Mouse (Mus musculus): ENCODE results near the gene Slc25a45.

Gene Slc25a45

DNA sequence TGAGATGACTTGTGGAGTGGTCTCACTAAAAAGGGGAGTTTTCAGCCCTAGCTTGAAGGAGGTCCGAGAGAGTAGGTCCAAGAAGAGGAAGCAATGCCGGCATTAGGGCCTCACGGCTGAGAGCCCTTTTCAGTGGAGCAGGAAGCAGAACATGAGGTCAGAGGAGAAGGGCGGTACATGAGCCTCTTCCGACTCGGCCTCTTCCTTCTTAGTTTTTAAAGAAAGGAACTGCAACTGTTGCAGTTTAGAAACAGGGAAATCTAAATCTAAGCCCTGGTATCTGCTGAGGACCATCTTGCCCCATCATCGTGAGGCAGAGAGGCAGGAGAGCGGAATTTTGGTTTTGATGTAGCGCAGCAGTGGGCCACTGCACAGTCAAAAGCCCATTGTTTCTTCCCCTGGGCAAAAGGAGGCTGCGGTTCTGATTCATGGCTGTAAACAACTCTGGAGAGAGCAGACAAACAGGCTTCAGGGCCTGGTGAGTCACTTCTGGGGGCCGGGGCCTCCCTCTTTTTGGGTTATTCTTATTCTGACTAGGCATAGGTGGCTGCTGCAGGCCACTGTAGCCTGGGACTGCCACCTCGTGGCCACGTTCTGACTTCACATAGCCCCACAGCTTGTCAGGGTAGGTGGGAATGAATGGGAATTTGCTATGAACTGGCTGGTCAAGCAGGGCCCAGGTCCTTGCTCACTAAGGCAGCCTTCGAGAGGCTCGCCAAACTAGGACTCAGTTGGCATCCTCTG lies at the start of gene Slc25a45:
Gene Slc25a45, plus strand, starts transcription at position 191 of the 744 bp plus-strand sequence.
- peak; percentile 79 for DNase-seq

DNA sequence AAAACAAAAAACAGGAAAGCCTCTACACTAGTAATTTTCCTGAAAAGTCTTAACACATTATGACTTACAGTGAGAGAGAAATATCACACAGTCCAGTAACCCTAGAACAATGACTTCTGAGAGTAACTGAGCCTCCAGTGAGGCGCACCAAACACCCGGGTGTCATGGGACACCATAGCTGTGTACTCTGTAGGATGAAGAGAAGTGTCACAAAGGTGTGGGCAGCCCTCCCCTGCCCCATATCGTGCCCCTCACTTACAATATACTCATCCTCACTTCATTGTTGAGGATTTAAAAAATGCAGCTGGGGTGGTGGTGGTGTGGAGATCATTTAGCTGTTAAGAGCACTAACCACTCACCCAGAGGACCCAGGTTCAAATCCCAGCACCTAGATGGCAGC lies 49.5 kb upstream of the Slc25a45 start:
- DNase-seq = no peak

DNA sequence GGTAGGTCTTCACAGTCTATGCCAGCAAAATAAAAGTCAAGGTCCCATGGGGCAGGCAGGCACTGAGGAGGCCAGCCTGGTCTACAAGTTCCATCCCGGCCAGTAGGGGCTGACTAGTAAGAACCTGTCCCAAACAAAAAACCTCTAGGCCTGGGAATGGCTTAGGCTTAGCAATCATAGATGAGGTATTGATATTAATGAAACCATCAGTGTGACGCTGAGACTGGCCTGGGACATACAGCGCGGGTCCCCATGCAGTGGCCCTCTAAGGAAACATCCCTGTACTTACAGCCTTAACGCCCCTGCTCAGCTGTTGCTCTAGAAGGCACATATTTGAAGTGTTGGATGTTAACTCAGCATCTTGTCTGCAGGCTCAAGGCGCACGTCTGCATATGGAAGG lies 48.7 kb upstream of the Slc25a45 start:
- DNase-seq = no peak

DNA sequence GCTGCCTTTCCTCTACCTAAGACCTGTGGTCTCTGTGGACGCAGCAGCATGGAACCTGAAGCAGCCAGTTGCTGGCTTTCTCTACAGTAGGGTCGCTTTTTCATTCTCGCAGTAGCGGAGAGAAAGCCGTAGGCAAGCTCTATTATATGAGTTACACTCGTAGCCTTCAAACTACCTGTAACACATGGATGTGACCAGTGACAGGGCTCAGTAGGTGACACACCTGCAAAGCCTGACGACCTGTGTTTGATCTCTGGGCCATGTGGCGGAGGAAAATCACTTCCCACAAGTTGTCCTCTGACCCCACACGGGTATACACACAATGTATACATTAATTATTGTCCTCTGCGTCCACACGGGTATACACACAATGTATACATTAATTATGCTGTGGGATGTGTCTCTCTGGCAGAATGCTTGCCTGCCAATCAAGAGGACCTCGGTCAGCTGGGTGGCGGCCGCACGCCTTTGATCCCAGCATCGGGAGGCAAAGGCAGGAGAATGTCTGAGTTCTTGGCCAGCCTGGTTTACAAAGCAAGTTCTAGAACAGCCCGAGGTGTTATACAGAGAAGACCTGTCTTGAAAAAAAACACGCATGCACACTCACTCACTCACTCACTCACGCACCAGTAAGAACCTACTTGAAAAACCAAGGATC lies 47.5 kb upstream of the Slc25a45 start:
- no peak for DNase-seq

DNA sequence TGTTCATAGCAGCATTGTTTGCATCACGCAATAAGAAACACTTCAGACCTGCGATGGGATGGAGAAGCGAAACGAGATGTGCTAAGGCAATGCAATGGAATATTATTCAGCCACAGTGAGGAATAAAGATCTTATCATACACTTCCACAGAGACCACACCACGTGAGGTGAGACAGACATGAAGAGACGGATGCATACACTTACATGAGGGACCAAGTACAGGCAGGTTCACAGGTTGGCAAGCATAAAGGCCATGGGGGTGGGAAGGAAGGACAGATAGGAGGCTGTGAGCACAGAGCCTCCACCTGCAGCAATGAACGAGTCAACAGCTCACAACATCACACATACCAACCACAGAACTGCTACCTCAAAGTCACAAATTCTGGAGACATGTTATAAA lies 46.8 kb upstream of the Slc25a45 start:
- no peak for DNase-seq

DNA sequence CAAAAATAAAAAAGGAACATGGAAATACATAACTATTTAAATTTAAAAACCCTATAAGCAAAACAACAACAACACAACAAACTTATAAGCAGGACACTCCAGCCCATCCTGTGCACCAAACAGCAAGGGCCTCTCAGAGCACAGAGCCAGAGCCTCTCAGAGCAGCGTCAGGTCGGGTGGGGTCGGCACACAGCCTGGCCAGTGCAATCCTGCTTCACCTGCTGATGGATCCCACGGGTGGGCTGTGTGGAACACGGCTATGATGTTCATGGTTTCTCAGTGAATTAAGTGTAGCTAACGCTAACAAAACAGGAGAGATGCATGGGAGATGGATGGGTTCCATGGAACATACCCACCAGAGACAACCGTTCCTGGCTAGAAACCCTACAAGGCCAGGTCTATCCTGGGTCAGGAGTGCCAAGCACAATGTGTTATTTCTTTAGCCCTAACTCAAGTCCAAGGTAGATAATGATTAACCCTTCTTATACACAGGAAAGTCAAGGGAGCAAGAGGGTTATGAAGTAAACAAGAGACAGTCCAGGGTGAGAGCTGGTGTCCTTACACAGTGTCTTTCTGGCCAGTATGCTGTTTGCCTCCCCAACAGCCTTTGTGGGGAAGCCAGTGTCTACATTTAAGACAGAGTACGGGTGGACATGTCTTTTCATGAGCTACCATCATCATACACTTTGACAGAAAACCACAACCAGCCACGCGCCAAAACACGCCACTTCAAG lies 46.2 kb upstream of the Slc25a45 start:
- DNase-seq = no peak

DNA sequence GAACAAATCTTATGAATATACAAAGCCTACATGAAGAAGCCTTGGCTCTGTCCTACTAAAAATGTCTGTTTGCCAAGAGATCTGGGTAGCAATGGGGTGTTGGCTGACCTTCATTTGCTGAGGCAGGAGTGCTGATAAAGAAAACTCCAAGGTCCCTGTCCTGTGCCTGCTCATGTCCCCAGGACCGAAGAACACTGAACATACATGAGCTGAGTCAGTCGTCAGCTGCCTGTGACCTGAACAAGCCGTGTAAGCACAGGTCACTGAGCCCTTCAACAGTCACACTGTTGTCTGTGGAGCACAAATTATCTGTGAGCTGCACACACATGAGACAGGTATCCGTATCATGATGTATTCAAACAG lies 45.7 kb upstream of the Slc25a45 start:
- no peak for DNase-seq

DNA sequence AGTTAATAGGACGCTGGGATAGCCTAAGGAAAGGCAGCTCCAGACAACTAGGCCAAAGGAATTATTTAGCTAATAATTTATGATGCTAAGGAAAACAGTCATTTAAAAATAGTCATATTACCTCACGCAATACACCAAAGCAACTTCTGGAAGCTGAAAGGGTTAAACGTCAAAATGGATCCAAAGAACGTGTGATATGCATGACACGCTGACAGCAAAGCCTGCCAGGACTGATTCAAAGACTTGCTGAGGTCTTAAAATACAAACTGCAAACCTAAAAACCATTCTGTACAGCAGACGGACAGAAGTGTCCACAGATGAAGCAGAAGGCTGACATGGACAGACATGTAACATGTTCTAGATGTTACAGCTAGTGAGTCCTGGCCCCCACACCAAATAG lies 45.3 kb upstream of the Slc25a45 start:
- no peak for DNase-seq

DNA sequence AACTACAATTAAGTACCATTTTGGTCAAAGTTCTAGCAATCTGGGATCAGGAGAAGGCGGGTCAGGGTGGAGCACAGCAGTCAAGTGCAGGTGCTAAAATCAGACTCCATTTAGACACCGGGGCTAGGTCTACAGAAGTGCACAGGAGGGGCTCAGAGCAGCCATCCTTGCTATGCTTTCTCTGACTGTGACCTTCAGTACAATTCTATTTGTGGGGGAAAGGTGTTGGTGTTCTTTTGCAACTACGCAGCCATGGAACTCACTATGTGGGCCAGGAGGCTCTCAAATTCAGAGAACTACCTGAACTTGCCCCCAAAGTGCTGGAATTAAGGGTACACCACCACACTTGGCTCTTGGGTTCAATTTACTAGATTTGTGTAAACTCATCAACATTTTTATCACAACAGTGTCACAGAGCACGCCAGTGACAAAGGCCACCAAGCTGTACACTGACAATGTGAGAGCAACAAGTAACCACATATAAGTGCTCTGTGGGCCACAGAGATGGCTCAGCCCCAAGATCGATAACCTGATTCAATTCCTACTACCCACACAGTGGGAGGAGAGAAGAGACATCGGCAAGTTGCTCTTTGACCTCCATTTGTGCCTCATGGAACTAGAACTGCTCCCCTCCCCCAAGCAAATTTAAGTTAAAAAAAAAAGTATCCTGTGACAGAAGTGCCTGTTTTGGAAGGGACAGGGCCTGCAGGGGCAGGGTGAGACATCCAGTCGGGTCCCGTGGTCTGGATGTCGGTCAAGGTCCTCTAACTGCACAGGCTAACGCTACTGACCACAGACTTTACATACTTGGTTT lies 44.1 kb upstream of the Slc25a45 start:
- DNase-seq = no peak

DNA sequence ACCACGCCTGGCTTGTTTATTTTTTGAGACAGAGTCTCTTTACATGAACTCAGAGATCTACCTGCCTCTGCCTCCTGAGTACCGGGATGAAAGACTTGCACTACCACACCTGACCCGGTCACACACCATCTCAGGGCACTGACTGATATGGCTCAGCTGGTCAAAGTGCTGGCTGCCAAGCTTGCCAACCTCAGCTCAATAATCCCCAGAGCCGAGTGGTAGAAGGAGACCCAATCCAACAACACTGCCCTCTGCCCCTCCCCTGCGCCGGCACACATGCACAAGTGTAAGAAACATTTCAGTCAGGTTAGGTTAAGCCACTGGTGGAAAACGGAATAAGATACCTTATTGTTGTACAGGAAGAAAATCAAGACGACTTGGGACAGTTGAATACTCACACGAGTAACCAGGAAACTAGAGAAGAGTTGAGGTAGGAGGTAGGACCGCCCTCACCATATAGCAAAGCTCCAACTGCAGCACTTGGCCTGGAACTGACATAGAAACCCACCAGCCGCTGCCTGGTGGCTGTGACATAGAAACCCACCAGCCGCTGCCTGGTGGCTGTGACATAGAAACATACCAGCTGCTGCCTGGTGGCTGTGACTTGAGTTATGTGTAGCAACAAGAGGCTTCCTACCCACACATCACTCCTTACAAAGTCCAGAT lies 43.2 kb upstream of the Slc25a45 start:
- DNase-seq = no peak

DNA sequence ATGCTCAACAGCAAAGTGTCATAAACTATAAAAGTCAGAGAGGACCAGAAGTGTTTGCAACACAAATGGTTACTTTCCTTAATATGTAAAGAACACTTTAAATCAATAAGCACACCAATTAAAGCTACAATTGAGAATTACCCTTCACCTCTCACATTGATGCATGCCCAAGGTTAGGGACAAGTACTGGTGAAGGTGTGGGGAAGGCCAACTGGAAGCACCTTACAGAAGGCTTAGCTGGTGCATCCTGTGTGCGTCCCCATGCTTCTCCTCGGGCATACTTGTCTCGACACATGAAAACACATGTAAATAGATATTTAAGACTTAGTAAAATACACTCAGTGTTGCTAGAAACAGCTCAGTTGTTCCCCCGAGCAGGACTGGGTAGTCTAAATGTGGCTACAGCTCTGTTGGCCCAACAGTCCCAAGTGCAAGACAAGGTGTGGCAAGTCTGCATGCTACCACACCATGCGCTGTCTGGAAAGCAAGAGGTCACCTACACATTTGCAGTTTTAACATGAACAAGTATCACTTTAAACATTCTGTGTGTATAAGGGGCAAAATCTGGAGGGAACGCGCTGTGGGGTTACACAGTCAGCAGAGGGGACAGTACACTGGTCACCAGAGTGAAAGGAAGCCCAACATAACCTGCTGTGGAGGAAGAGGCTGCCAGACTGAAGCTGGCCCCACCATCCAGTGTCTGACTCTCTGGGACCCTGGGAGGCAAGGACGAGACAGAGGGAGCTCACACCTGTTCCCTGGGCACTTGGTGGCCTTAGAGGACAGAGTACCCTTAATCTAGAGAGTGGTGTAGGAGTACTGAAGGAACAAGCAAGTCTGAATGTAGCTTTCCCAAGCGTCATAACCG lies 42.3 kb upstream of the Slc25a45 start:
- DNase-seq = no peak

DNA sequence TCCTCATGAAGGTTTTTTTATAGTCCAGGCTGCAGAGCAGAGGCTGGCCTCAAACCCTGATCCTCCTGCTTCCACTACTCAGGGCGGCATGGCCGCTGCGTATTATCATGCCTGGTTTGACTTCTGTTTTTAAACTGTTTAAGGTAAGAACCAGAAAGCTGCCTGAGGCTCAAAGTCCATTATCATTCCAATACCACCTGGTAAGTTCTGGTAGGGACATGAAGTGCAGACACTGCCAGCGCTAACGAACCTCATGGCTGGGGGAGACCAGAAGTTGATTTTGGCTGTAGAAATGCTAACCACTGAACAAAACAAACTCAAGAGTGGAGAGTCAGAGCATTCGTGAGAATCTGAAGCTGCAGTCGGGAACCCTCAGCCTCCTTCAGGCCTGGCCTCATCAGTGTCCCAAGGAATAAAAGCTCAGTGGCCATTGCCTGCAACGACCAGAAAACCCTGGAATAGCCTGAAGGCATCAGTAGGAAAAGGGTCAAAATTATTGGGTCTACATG lies 41.6 kb upstream of the Slc25a45 start:
- DNase-seq = no peak

DNA sequence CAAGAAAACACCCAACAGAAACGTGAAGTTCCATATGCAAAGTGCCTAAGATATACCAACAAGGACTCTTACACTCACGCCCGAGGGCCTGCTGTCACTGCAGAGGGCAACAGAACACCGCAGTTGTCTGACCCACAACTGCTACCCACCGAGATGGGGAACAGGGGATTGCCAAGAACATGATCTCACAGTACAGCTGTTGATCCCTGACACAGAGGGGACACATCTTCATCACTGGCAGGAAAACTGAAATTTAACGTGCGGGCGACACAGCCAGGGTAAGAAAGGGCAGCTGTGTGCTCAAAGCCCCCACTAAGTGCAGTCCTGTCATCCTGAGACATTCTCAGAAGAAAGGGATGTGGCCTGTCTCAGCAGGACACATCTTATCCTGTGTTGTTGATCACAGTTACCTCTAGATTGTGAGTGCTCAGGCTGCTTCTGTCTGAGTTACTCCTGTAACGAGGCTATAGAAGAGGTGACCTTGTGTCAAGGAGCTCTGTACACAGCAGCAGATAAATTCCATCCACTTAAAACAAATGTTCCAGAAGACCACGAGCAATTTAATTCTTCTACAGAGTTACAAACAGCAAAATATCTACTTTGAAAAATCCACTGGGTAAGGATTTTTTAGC lies 40.6 kb upstream of the Slc25a45 start:
- DNase-seq = no peak

DNA sequence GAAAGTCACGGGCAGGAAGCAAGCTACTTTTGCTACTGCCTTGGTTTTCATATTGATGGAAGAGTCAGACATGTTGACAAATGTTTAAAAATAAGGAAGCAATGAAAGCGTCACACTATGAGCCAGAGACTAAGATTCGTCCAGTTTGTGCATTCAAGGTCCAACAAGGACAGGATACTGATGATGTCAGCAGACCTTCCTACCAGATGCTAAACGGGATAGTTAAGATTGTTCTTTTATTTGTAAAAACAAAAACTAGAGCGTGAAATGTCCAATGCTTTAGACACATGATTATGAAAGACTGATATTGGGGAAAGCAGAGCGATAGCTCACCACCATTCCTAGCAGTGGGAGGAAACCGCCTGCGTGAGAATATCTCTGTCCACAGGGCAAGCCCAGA lies 40.0 kb upstream of the Slc25a45 start:
- no peak for DNase-seq

DNA sequence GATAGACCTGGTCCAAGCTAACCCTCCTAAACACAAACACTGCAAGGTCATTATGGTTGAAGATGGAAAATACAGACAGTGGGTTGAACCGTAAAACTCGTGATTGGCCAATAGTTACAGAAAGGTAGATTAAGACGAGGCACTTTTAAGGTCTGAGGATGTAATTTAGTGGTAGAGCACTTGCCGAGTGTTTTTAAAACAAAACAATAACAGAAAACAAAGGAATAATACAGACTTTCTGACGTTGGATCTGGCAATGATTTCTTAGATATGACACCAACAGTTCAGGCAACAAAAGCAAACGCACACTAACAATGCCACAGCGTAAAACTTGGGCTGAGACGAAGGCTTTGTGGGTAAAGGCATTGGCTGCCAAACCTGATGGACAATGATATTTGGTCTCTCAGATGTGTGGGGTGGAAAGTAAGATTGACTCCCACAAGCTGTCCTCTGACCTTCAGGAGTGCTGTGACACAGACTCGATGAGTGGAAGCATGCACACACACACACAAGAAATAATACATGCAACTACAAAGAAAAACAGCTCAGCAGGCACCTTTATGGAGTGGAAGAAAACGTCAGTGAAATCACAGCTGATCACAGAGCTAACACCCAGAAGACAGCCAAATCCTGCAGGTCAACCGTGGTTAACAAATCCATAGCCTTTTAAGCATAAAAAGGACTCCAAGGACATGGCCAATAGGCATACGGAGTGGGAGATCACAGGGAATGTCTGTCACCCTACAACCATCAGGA lies 39.3 kb upstream of the Slc25a45 start:
- DNase-seq = no peak

DNA sequence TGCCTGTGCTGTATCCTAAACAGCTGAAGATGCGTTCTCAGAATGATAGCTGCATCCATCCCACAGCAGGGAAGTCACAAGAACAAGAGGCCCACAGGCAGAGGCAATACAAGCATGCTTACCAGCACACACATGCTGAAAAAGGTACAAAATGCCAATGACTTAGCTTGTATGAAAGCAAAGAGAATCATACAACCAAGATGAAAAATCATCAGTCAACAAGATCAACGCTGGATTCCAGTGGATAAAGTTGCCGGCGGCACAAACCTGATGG lies 38.8 kb upstream of the Slc25a45 start:
- no peak for DNase-seq

DNA sequence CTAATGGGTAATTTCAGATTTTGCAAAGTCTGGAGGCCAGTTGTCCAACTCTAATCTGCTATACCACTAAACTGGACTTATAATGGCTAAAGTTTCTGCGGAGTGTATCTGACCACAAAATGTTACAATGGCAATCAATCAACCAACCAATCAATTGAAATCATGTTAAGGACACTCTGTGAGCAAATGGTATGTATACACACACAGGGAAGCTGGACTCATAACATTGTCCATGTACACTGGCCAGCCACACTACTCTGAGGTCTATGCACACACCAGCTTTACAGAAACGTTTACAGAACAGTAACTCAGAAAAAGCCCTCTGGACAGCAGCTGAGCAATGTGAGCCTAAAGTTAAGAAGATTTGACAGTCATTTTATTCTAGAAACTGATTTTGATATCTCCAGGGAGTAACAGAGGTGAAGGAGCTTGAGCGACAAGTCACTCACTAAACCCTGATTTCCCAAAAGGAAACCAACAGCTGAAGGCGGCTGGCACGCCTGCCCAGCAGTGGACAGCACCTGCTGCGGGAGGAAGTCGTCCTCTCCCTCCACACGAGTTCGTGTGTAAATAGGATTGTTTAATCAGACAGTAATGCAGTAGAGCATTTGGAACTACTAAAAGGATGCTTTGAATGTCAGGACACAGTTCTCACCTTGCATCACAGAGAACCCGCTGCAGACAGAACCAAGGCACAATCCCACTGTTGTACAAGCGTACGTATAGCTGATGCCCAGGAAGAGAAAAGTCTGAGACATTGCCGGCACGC lies 38.1 kb upstream of the Slc25a45 start:
- no peak for DNase-seq

DNA sequence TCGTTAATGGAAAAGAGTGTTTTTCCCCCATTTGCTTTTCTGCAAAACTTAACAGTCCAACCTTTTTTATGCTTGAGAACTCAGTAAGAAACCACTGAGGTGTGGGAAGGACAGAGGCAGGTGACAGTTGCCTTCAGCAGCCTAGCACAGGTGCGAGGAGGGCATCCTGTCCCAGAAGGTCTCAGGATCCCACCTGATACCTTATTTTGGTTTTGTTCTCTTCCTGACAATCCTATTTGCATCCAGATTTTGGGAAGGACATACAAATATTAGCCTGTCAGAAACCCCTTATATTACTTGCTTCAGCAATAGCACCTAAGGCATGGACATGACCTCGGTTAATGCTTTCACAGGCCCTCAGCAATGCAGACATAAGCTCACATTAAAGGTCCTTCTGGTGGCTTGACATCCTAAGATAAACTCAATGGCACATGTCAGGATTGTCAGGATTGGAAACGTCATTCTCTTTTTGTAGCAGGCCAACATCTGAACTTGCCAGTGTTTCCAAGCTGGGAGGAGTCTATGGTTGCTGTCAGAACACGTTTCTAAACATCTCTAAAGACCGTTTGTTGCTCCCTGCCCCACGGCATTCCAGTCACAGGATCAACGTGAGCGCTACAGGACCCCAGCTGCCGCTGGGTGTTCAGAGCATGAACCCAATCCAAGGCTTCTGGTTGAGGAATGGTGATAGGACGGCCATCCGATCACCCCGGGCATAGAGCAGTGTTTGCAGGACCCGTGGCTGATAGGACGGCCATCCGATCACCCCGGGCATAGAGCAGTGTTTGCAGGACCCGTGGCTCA lies 37.3 kb upstream of the Slc25a45 start:
- no peak for DNase-seq

DNA sequence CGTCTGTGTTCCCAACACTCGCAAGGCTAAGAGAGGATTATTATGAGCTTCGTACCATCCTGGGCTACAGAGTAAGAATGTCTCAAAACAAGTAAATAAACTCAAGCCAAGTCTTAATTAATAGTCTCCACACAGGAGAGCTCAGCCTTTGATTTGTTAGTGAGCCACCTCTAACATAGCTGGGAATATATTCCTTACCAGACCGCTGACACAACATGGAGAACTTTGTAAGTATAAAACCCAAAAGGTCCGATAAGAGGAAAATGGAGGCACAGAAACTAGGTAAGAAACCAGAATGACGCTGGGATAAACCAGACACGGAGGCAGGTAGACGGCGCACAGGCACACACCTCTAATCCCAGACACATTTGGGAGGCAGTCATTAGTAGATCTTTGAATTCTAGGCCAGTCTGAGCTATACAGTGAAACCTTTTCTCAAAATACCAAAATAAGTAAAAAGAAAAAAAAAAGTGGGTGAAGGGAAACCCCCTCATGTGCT lies 36.7 kb upstream of the Slc25a45 start:
- no peak for DNase-seq

Measured in embryo, embryonic 11 days (tissue).